Mouse (Mus musculus) stomach, adult 2 months (tissue): ENCODE results near the gene Abcd3. TPM values are rescaled to one million over a fixed set of nuclear protein-coding genes. Genes with fewer than 3 reads are reported as not detected.

Source experiments
- polyA plus RNA-seq: library from polyadenylated mRNA; depleted of rRNA; stranded (reverse); fragments of >200 nt; gene quantifications from 2 replicates; pipeline ENCODE4 v1.2.3, GENCODE M21; 2012; rRNA removed

Gene Abcd3
- 5.3 and 7.1 TPM in 2 replicates for polyA plus RNA-seq

GRCm38 (mm10) chr3:121814877-121815548 lies at the start of gene Abcd3:
TSS of gene Abcd3 (minus strand) at chr3:121815302.

DNA sequence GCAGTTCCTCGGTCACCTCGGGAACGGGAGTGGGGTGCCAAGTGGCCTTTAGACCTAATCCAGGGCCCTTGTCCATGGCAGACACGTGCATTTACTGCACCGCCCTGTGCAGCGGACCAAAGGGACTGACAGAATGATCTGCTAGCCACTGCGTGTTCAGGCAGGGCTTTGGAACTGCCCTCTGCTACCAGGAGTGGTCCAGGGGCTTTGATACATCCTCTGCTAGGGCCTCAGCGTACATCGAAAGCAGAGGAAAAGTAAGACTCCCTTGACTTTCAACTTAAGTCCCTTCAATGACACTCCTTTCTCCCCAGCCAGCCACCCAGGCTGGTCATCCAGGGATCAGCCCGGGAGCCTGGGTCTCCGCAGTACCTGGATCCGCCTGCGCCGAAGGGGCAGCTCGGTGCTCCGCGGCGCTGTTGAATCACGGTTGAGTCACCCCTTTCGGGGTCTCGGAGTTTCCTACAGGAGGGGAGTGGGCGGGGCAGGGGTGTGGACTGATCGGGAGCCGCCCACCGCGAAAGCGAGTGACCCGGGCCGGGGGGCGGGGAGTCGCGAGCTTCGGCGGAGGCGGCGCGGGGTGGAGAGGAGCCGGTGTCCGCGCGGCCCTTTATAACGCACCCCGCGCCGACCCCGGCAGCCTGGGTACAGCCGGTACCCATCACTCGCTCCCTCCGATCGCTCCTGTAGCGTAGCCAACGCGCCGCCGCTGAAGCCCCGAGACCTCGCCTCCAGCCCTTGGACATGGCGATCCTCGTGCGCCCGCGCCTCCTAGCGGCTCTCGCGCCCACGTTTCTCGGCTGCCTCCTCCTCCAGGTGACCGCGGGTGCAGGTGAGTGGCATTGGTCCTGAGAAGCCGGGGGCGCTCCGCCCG lies 91.9 kb downstream of the Abcd3 start, which contains the start of gene F3:
Gene F3, plus strand, starts transcription at position 567 of the 874 bp plus-strand sequence.

Other genes with a start within 250 kb of the Abcd3 start
- gene 4930432M17Rik, start 144.5 kb downstream of the Abcd3 start, polyA plus RNA-seq, result not detected in 2 replicates
- gene F3, start 91.8 kb downstream of the Abcd3 start, polyA plus RNA-seq, result 16.7 and 23.0 TPM in 2 replicates
- 4.1 and 4.5 TPM in 2 replicates for gene Arhgap29, start 137.2 kb upstream of the Abcd3 start, polyA plus RNA-seq
- 0.12 and 0.26 TPM in 2 replicates for gene Abca4, start 229.1 kb upstream of the Abcd3 start, polyA plus RNA-seq